Mouse (Mus musculus) kidney, embryonic 15.5 days (tissue): Measurements from ENCODE around the gene Tshz2. TPM values are rescaled to one million over a fixed set of nuclear protein-coding genes. Genes with fewer than 3 reads are reported as not detected.

Source experiments
- ATAC-seq: fragments of 200-750 bp; cut with Nextera tagmentation; replicated peaks from 2 replicates; pipeline ENCODE4 v1.8.0; 2017; ENCODE audit warnings: moderate TSS enrichment; ENCODE audit not compliant: low FRiP score
- H3K27ac ChIP-seq: fragments of 300-500 bp; sonication (generic); 2 replicates; pipeline ENCODE4 v1.5.1; 2015; ENCODE audit warnings: mild to moderate bottlenecking, inconsistent platforms
- H3K27me3 ChIP-seq: fragments of 300-500 bp; sonication (generic); 2 replicates; pipeline ENCODE4 v1.6.1; 2015; ENCODE audit warnings: inconsistent platforms
- H3K36me3 ChIP-seq: fragments of 300-500 bp; sonication (generic); 2 replicates; pipeline ENCODE4 v1.6.1; 2015; ENCODE audit warnings: inconsistent platforms
- H3K4me1 ChIP-seq: fragments of 300-500 bp; sonication (generic); 2 replicates; pipeline ENCODE4 v1.6.1; 2015; ENCODE audit warnings: inconsistent platforms
- H3K4me2 ChIP-seq: fragments of 300-500 bp; sonication (generic); 2 replicates; pipeline ENCODE4 v1.6.1; 2015; ENCODE audit warnings: moderate library complexity, mild to moderate bottlenecking, inconsistent platforms
- H3K4me3 ChIP-seq: fragments of 300-500 bp; sonication (generic); replicated peaks from 2 replicates; pipeline ENCODE4 v1.5.1; 2015; ENCODE audit warnings: mild to moderate bottlenecking, inconsistent platforms
- H3K9ac ChIP-seq: fragments of 300-500 bp; sonication (generic); 2 replicates; pipeline ENCODE4 v1.6.1; 2015; ENCODE audit warnings: mild to moderate bottlenecking, inconsistent platforms
- H3K9me3 ChIP-seq: fragments of 300-500 bp; sonication (generic); replicated peaks from 2 replicates; pipeline ENCODE4 v1.6.1; 2016; ENCODE audit warnings: inconsistent platforms
- WGBS: fragments of 180-500 bp; shearing (Covaris S2); methylation state at CpG from one replicate; pipeline ENCODE4 v1.1.7; 2015; ENCODE audit warnings: mixed read lengths; 5-methylcytosine and 5-hydroxymethylcytosine counted together
- polyA plus RNA-seq: library from polyadenylated mRNA; unstranded; fragments of >200 nt; fragmentation: Nextera tagmentation; extraction: Ambion mirVana; gene quantifications from 2 replicates; pipeline ENCODE4 v1.2.1, GENCODE M21; 2015

Tshz2 gene
- polyA plus RNA-seq, 1 experiment from 2014 or later = 17.8 TPM

- Histone ChIP-seq H3K27me3 (no peaks in the 10 kb centered on the region), H3K9me3 (no peaks in the 10 kb centered on the region), H3K36me3 (no peaks in the 10 kb centered on the region), H3K27ac (no peak overlapping the region), H3K9ac (no peak overlapping the region), H3K4me2 (no peak overlapping the region), H3K4me1 (0 out of 2 replicates have a peak, but pooled peaks cover 2% of the 10 kb centered on the region), H3K4me3 (no peak overlapping the region)
- no peak for ATAC-seq
- 77% methylated on average over 10 of the region's 10 CpGs for WGBS
Measured at GRCm38 (mm10) chr2:169982925-169983324, 350.1 kb downstream of the Tshz2 start.

- H3K36me3 ChIP-seq = no peaks in the 10 kb centered on the region
- no peak overlapping the region for H3K9ac ChIP-seq
- no peak overlapping the region for H3K27ac ChIP-seq
- H3K9me3 ChIP-seq = no peaks in the 10 kb centered on the region
- ATAC-seq = no peak
- WGBS = 61% methylated on average over 13 of the region's 13 CpGs
- H3K4me2 ChIP-seq = no peak overlapping the region
- no peak overlapping the region for H3K4me3 ChIP-seq
- H3K4me1 ChIP-seq = 0 out of 2 replicates have a peak, but pooled peaks cover 2% of the 10 kb centered on the region
- H3K27me3 ChIP-seq = no peaks in the 10 kb centered on the region
Measured at GRCm38 (mm10) chr2:169987186-169987585, 354.4 kb downstream of the Tshz2 start.

- no peaks in the 10 kb centered on the region for H3K27me3 ChIP-seq
- no peak overlapping the region for H3K9ac ChIP-seq
- 0 out of 2 replicates have a peak, but pooled peaks cover 2% of the 10 kb centered on the region for H3K4me1 ChIP-seq
- WGBS = 97% methylated on average over 1 of the region's 1 CpGs
- no peak overlapping the region for H3K27ac ChIP-seq
- no peaks in the 10 kb centered on the region for H3K9me3 ChIP-seq
- no peak overlapping the region for H3K4me3 ChIP-seq
- H3K36me3 ChIP-seq = no peaks in the 10 kb centered on the region
- H3K4me2 ChIP-seq = no peak overlapping the region
- ATAC-seq = no peak
Measured at GRCm38 (mm10) chr2:169989186-169989585, 356.4 kb downstream of the Tshz2 start.

- Histone ChIP-seq H3K9me3 (no peaks in the 10 kb centered on the region), H3K4me3 (no peak overlapping the region), H3K36me3 (no peaks in the 10 kb centered on the region), H3K27me3 (0 out of 2 replicates have a peak, but pooled peaks cover 5% of the 10 kb centered on the region), H3K9ac (no peak overlapping the region), H3K4me1 (peaks cover 12% of the 10 kb centered on the region), H3K4me2 (no peak overlapping the region), H3K27ac (no peak overlapping the region)
- WGBS = 91% methylated on average over 7 of the region's 7 CpGs
- ATAC-seq = no peak
Measured at GRCm38 (mm10) chr2:169990991-169991390, 358.2 kb downstream of the Tshz2 start.

GRCm38 (mm10) chr2:169995987-169996386, 363.2 kb downstream of the Tshz2 start:
- H3K9ac ChIP-seq = no peak overlapping the region; the same call in 1 of the 2 replicates
- peak overlapping the region; percentile 83 for H3K27ac ChIP-seq
- H3K4me3 ChIP-seq = peak overlapping the region; percentile 9
- H3K36me3 ChIP-seq = no peaks in the 10 kb centered on the region
- peak; percentile 41; the same call in 1 of the 2 replicates for ATAC-seq
- peaks cover 48% of the 10 kb centered on the region for H3K4me1 ChIP-seq
- 0 out of 2 replicates have a peak, but pooled peaks cover 5% of the 10 kb centered on the region for H3K27me3 ChIP-seq
- no peaks in the 10 kb centered on the region for H3K9me3 ChIP-seq
- 16% methylated on average over 12 of the region's 12 CpGs for WGBS
- H3K4me2 ChIP-seq = peak overlapping the region; percentile 55

GRCm38 (mm10) chr2:169996501-169997237, 363.9 kb downstream of the Tshz2 start:
- no peak overlapping the region for H3K4me3 ChIP-seq
- WGBS = 25% methylated on average over 16 of the region's 16 CpGs
- H3K9ac ChIP-seq = no peak overlapping the region; the same call in 1 of the 2 replicates
- H3K4me1 ChIP-seq = peaks cover 48% of the 10 kb centered on the region
- no peaks in the 10 kb centered on the region for H3K9me3 ChIP-seq
- H3K4me2 ChIP-seq = peak overlapping the region; percentile 55
- H3K27ac ChIP-seq = peak overlapping the region; percentile 83
- H3K27me3 ChIP-seq = 0 out of 2 replicates have a peak, but pooled peaks cover 5% of the 10 kb centered on the region
- H3K36me3 ChIP-seq = no peaks in the 10 kb centered on the region
- peak; percentile 41; the same call in 1 of the 2 replicates for ATAC-seq

- Histone ChIP-seq H3K9me3 (no peaks in the 10 kb centered on the region), H3K36me3 (no peaks in the 10 kb centered on the region), H3K4me2 (peak overlapping the region; percentile 55; the same call in 1 of the 2 replicates), H3K9ac (no peak overlapping the region), H3K27me3 (0 out of 2 replicates have a peak, but pooled peaks cover 5% of the 10 kb centered on the region), H3K27ac (peak overlapping the region; percentile 83), H3K4me1 (peaks cover 50% of the 10 kb centered on the region), H3K4me3 (no peak overlapping the region)
- ATAC-seq = no peak
- 54% methylated on average over 16 of the region's 16 CpGs for WGBS
Measured at GRCm38 (mm10) chr2:169997276-169998049, 364.6 kb downstream of the Tshz2 start.

- Histone ChIP-seq H3K4me1 (peaks cover 55% of the 10 kb centered on the region), H3K9me3 (no peaks in the 10 kb centered on the region), H3K9ac (no peak overlapping the region), H3K4me3 (no peak overlapping the region), H3K4me2 (no peak overlapping the region), H3K27ac (peak overlapping the region; percentile 83), H3K27me3 (0 out of 2 replicates have a peak, but pooled peaks cover 5% of the 10 kb centered on the region), H3K36me3 (no peaks in the 10 kb centered on the region)
- WGBS = 42% methylated on average over 11 of the region's 11 CpGs
- ATAC-seq = no peak
Measured at GRCm38 (mm10) chr2:169998878-169999337, 366.1 kb downstream of the Tshz2 start.

GRCm38 (mm10) chr2:170002594-170003504, 370.0 kb downstream of the Tshz2 start:
- peaks cover 37% of the 10 kb centered on the region for H3K4me1 ChIP-seq
- WGBS = 70% methylated on average over 25 of the region's 25 CpGs
- ATAC-seq = no peak
- no peaks in the 10 kb centered on the region for H3K36me3 ChIP-seq
- no peak overlapping the region for H3K9ac ChIP-seq
- no peak overlapping the region for H3K4me3 ChIP-seq
- no peaks in the 10 kb centered on the region for H3K9me3 ChIP-seq
- H3K4me2 ChIP-seq = no peak overlapping the region
- H3K27me3 ChIP-seq = no peaks in the 10 kb centered on the region
- H3K27ac ChIP-seq = peak overlapping the region; percentile 22; the same call in 1 of the 2 replicates

GRCm38 (mm10) chr2:170003666-170004065, 370.9 kb downstream of the Tshz2 start:
- WGBS = 86% methylated on average over 8 of the region's 8 CpGs
- Histone ChIP-seq H3K27ac (no peak overlapping the region), H3K4me2 (no peak overlapping the region)

GRCm38 (mm10) chr2:170006829-170007228, 374.0 kb downstream of the Tshz2 start:
- Histone ChIP-seq H3K9me3 (peaks cover 6% of the 10 kb centered on the region; the same call in 1 of the 2 replicates), H3K27me3 (no peaks in the 10 kb centered on the region), H3K27ac (0 out of 2 replicates have a peak overlapping the region, but pooled peaks have one; percentile 10), H3K36me3 (no peaks in the 10 kb centered on the region), H3K9ac (no peak overlapping the region), H3K4me2 (no peak overlapping the region), H3K4me3 (no peak overlapping the region), H3K4me1 (peaks cover 22% of the 10 kb centered on the region)
- 63% methylated on average over 8 of the region's 8 CpGs for WGBS
- no peak for ATAC-seq

More at GRCm38 (mm10) chr2:170003666-170004065, 370.9 kb downstream of the Tshz2 start:
- H3K27me3 ChIP-seq = no peaks in the 10 kb centered on the region
- ATAC-seq = no peak
- H3K36me3 ChIP-seq = no peaks in the 10 kb centered on the region
- H3K9me3 ChIP-seq = peaks cover 5% of the 10 kb centered on the region; the same call in 1 of the 2 replicates
- H3K4me3 ChIP-seq = no peak overlapping the region
- peaks cover 29% of the 10 kb centered on the region for H3K4me1 ChIP-seq
- H3K9ac ChIP-seq = no peak overlapping the region
